Mouse (Mus musculus) ES-CJ7 (cell line): Measurements from ENCODE around the gene Zfand3.

ENCODE experiments used
- DNase-seq: peaks from one replicate; pipeline ENCODE4 v3.0.0; 2011; ENCODE audit warnings: low read depth, low spot score

Zfand3 gene

GRCm38 (mm10) chr17:30004203-30005102, at the start of gene Zfand3:
Gene Zfand3, plus strand, starts transcription at chr17:30004733.
- DNase-seq = peak; percentile 94

- DNase-seq = no peak
Measured at GRCm38 (mm10) chr17:29955880-29956279, 48.7 kb upstream of the Zfand3 start.

- peak; percentile 77 for DNase-seq
Measured at GRCm38 (mm10) chr17:29963730-29964259, 40.7 kb upstream of the Zfand3 start.

GRCm38 (mm10) chr17:29965506-29965905, 39.0 kb upstream of the Zfand3 start:
- DNase-seq = no peak

GRCm38 (mm10) chr17:29970037-29970555, 34.4 kb upstream of the Zfand3 start, which contains the start of gene Mdga1:
Gene Mdga1, minus strand, starts transcription at chr17:29970087.
- no peak for DNase-seq

GRCm38 (mm10) chr17:29971761-29972432, 32.6 kb upstream of the Zfand3 start:
- no peak for DNase-seq

- DNase-seq = no peak
Measured at GRCm38 (mm10) chr17:29973226-29973625, 31.3 kb upstream of the Zfand3 start.

GRCm38 (mm10) chr17:29975731-29976130, 28.8 kb upstream of the Zfand3 start:
- peak; percentile 87 for DNase-seq

- DNase-seq = no peak
Measured at GRCm38 (mm10) chr17:29979020-29979419, 25.5 kb upstream of the Zfand3 start.

- DNase-seq = no peak
Measured at GRCm38 (mm10) chr17:29979841-29980240, 24.7 kb upstream of the Zfand3 start.

- peak; percentile 52 for DNase-seq
Measured at GRCm38 (mm10) chr17:29981568-29981967, 23.0 kb upstream of the Zfand3 start.

- DNase-seq = no peak
Measured at GRCm38 (mm10) chr17:29983190-29983589, 21.3 kb upstream of the Zfand3 start.

- no peak for DNase-seq
Measured at GRCm38 (mm10) chr17:29984931-29985330, 19.6 kb upstream of the Zfand3 start.

GRCm38 (mm10) chr17:29985534-29985933, 19.0 kb upstream of the Zfand3 start:
- DNase-seq = no peak

GRCm38 (mm10) chr17:29988141-29988540, 16.4 kb upstream of the Zfand3 start:
- DNase-seq = no peak

GRCm38 (mm10) chr17:29989653-29990052, 14.9 kb upstream of the Zfand3 start:
- no peak for DNase-seq

- DNase-seq = no peak
Measured at GRCm38 (mm10) chr17:29990136-29990535, 14.4 kb upstream of the Zfand3 start.

- no peak for DNase-seq
Measured at GRCm38 (mm10) chr17:29990845-29991244, 13.7 kb upstream of the Zfand3 start.

- DNase-seq = no peak
Measured at GRCm38 (mm10) chr17:29993488-29993887, 11.0 kb upstream of the Zfand3 start.

GRCm38 (mm10) chr17:29994011-29994410, 10.5 kb upstream of the Zfand3 start:
- no peak for DNase-seq

- DNase-seq = no peak
Measured at GRCm38 (mm10) chr17:29994459-29994858, 10.1 kb upstream of the Zfand3 start.

- DNase-seq = no peak
Measured at GRCm38 (mm10) chr17:29995986-29996385, 8.5 kb upstream of the Zfand3 start.
